8 mouse cellular contexts compared by ENCODE assay signal in genomic region chr6:29736610-29737458, GRCm38 (mm10). TPM values are rescaled to one million over a fixed set of nuclear protein-coding genes. Genes with fewer than 3 reads are reported as not detected.
A peak's percentile ranks its signal among the peaks of the same experiment; 100 is the strongest.
DNase-seq lines count a peak whose midpoint lies in the region; ATAC-seq and TF ChIP-seq lines count a peak whose summit lies in the region.

No protein-coding gene starts in this region.

- peak overlapping the region; percentile 73 for H3K4me3 ChIP-seq in erythroblast, embryonic 14.5 days (replicated peaks)
- peak overlapping the region; percentile 83 for H3K4me3 ChIP-seq in forebrain, embryonic 14.5 days (ENCODE audit: low read depth, low read length)
- H3K4me3 ChIP-seq in liver, embryonic 14.5 days (ENCODE audit: insufficient read depth in 1 of 2, low read depth in 2 of 2, low read length in 2 of 2): peak overlapping the region; percentile 51 to 68

- H3K4me1 ChIP-seq in erythroblast, embryonic 14.5 days (ENCODE audit: control insufficient read depth): peaks cover 27% of the 10 kb centered on the region
- H3K4me1 ChIP-seq in forebrain, embryonic 14.5 days (ENCODE audit: control insufficient read depth, insufficient read depth, low read length): no peaks in the 10 kb centered on the region
- H3K4me1 ChIP-seq in liver, embryonic 14.5 days (replicated peaks; ENCODE audit: control insufficient read depth in 2 of 2, insufficient read depth in 2 of 2, low read length in 1 of 2): peaks cover 5% of the 10 kb centered on the region in 2 experiments

- WGBS in forebrain, embryonic 14.5 days: 18% methylated on average over 13 of the region's 13 CpGs
- 18% methylated on average over 13 of the region's 13 CpGs for WGBS in liver, embryonic 14.5 days (ENCODE audit: insufficient replicate concordance)

- peak overlapping the region; percentile 89; the same call in 1 of the 2 replicates for H3K27ac ChIP-seq in forebrain, embryonic 14.5 days (ENCODE audit: low read depth, low read length)
- no peak overlapping the region for H3K27ac ChIP-seq in liver, embryonic 14.5 days

- DNase-seq in 3T3-L1 (ENCODE audit: low read depth, low spot score): peak; percentile 26
- DNase-seq in forebrain, embryonic 14.5 days (ENCODE audit: low spot score): no peak
- no peak for DNase-seq in liver, embryonic 14.5 days (ENCODE audit: low read depth in 3 of 3, low spot score in 3 of 3)
- DNase-seq in retina, postnatal 1 day: no peak
- no peak for DNase-seq in spleen, adult 12 weeks (ENCODE audit: low spot score)
- no peak for DNase-seq in lung, postnatal 36 days

- H3K36me3 ChIP-seq in erythroblast, embryonic 14.5 days (ENCODE audit: control insufficient read depth): no peaks in the 10 kb centered on the region; the same call in 1 of the 2 replicates
- peaks cover 2% of the 10 kb centered on the region; the same call in 1 of the 2 replicates for H3K36me3 ChIP-seq in forebrain, embryonic 14.5 days (ENCODE audit: control insufficient read depth, insufficient read depth, low read length)
- H3K36me3 ChIP-seq in liver, embryonic 14.5 days (replicated peaks; ENCODE audit: control insufficient read depth, insufficient read depth, low read depth): no peaks in the 10 kb centered on the region

- H3K4me2 ChIP-seq in forebrain, embryonic 14.5 days (ENCODE audit: low read length): peak overlapping the region; percentile 80
- H3K4me2 ChIP-seq in liver, embryonic 14.5 days (ENCODE audit: low read depth): peak overlapping the region; percentile 80

- no peaks in the 10 kb centered on the region; the same call in 1 of the 2 replicates for H3K9me3 ChIP-seq in erythroblast, embryonic 14.5 days (ENCODE audit: control insufficient read depth, low read length)
- no peaks in the 10 kb centered on the region for H3K9me3 ChIP-seq in forebrain, embryonic 14.5 days (replicated peaks; ENCODE audit: control insufficient read depth, low read length)
- no peaks in the 10 kb centered on the region for H3K9me3 ChIP-seq in liver, embryonic 14.5 days (ENCODE audit: control insufficient read depth, low read length)

- H3K27me3 ChIP-seq in erythroblast, embryonic 14.5 days (ENCODE audit: control insufficient read depth): peaks cover 59% of the 10 kb centered on the region
- no peaks in the 10 kb centered on the region for H3K27me3 ChIP-seq in forebrain, embryonic 14.5 days (replicated peaks; ENCODE audit: control insufficient read depth, insufficient read depth, low read length)
- peaks cover 32% of the 10 kb centered on the region for H3K27me3 ChIP-seq in liver, embryonic 14.5 days (ENCODE audit: control insufficient read depth, insufficient read depth, low read length)

- no peak for TF ChIP-seq CTCF in liver, embryonic 14.5 days (IDR thresholded peaks at IDR 0.05; ENCODE audit: low read depth)

- no peak for TF ChIP-seq EP300 in liver, embryonic 14.5 days (IDR thresholded peaks at IDR 0.05; ENCODE audit: low read depth)

- H3K9ac ChIP-seq in forebrain, embryonic 14.5 days (ENCODE audit: low read length): peak overlapping the region; percentile 94
- peak overlapping the region; percentile 61; the same call in 1 of the 2 replicates for H3K9ac ChIP-seq in liver, embryonic 14.5 days (replicated peaks)

- ATAC-seq in erythroblast, adult 5-6 weeks (replicated peaks; ENCODE audit: low FRiP score, poor library complexity, severe bottlenecking): no peak
- ATAC-seq in forebrain, embryonic 14.5 days: no peak
- no peak for ATAC-seq in liver, embryonic 14.5 days (ENCODE audit: insufficient read depth)

RNA-seq across cellular contexts. Expression of gene Smo, which starts 1.5 kb away (rescaled TPM):
- polyA plus RNA-seq in erythroblast, embryonic 14.5 days (2012): 0.30 and 0.42 TPM in 2 replicates
- total RNA-seq in erythroblast, adult 5-6 weeks (2015; ENCODE audit: low replicate concordance): 3.3 and 4.0 TPM in 2 replicates
- total RNA-seq in erythroblast, adult 5-6 weeks (2017; ENCODE audit: low replicate concordance): 0.60 and 2.6 TPM in 2 replicates
- polyA plus RNA-seq in forebrain, embryonic 14.5 days (2014; fragmentation: Nextera tagmentation; extraction: Ambion mirVana): 9.7 and 10.4 TPM in 2 replicates
- 5.0 and 5.5 TPM in 2 replicates for polyA plus RNA-seq in liver, embryonic 14.5 days (2012; rRNA removed)
- polyA plus RNA-seq in liver, embryonic 14.5 days (2014; fragmentation: Nextera tagmentation; extraction: Ambion mirVana): 2.2 and 2.6 TPM in 2 replicates

RNA-seq across cellular contexts. Expression of gene Ahcyl2, which starts 31.0 kb away (rescaled TPM):
- polyA plus RNA-seq in erythroblast, embryonic 14.5 days (2012): 0.34 and 0.39 TPM in 2 replicates
- 7.1 and 15.2 TPM in 2 replicates for total RNA-seq in erythroblast, adult 5-6 weeks (2015; ENCODE audit: low replicate concordance)
- 9.6 and 20.3 TPM in 2 replicates for total RNA-seq in erythroblast, adult 5-6 weeks (2017; ENCODE audit: low replicate concordance)
- polyA plus RNA-seq in forebrain, embryonic 14.5 days (2014; fragmentation: Nextera tagmentation; extraction: Ambion mirVana): 8.6 and 11.5 TPM in 2 replicates
- 3.5 and 4.2 TPM in 2 replicates for polyA plus RNA-seq in liver, embryonic 14.5 days (2012; rRNA removed)
- 3.2 and 3.9 TPM in 2 replicates for polyA plus RNA-seq in liver, embryonic 14.5 days (2014; fragmentation: Nextera tagmentation; extraction: Ambion mirVana)

RNA-seq across cellular contexts. Expression of gene Tspan33, which starts 42.8 kb away (rescaled TPM):
- 91.5 and 99.6 TPM in 2 replicates for polyA plus RNA-seq in erythroblast, embryonic 14.5 days (2012)
- total RNA-seq in erythroblast, adult 5-6 weeks (2015; ENCODE audit: low replicate concordance): 246 and 272 TPM in 2 replicates
- 487 and 489 TPM in 2 replicates for total RNA-seq in erythroblast, adult 5-6 weeks (2017; ENCODE audit: low replicate concordance)
- 2.2 TPM in 2 replicates for polyA plus RNA-seq in forebrain, embryonic 14.5 days (2014; fragmentation: Nextera tagmentation; extraction: Ambion mirVana)
- polyA plus RNA-seq in liver, embryonic 14.5 days (2012; rRNA removed): 97.2 and 108 TPM in 2 replicates
- 76.1 and 96.6 TPM in 2 replicates for polyA plus RNA-seq in liver, embryonic 14.5 days (2014; fragmentation: Nextera tagmentation; extraction: Ambion mirVana)

Comparison
In these comparisons a context has a peak if more than half of its experiments do, and no peak if none do; other contexts are left out.
1. RNA of gene Tspan33, which starts 42.8 kb away (polyA plus RNA-seq): 76.1 to 108 TPM in liver, embryonic 14.5 days and 91.5 to 99.6 TPM in erythroblast, embryonic 14.5 days; 2.2 TPM in forebrain, embryonic 14.5 days; every median in the first group is over 10 times any median in the second.
2. Peak in every context shown above with its lines, with median percentiles within 50 percentile points of each other: H3K4me3 ChIP-seq.